Mouse (Mus musculus) MEL (cell line): ENCODE results near the gene Atp13a4.

Experiments used
- BHLHE40 ChIP-seq: IDR thresholded peaks from 2 replicates; pipeline ENCODE4 v1.6.1; 2012; ENCODE audit warnings: low read depth, mild to moderate bottlenecking, inconsistent platforms, low read length, improper control_type of control experiment, borderline replicate concordance
- CTCF ChIP-seq, 3 experiments: IDR thresholded peaks in 2 of 3; conservative IDR thresholded peaks in 1 of 3; 2 replicates each; pipeline ENCODE4 v1.5.1; 2011 to 2012; ENCODE audit warnings: low read length in 3 of 3, low read depth in 2 of 3, mild to moderate bottlenecking in 2 of 3, improper control_type of control experiment in 1 of 3, inconsistent platforms in 1 of 3, mixed read lengths in 1 of 3, moderate library complexity in 1 of 3; ENCODE audit not compliant: control insufficient read depth in 1 of 3, insufficient read depth in 1 of 3, poor library complexity in 1 of 3, severe bottlenecking in 1 of 3
- EP300 ChIP-seq, 2 experiments: IDR thresholded peaks; 2 replicates each; pipeline ENCODE4 v1.6.1; 2011; ENCODE audit warnings: improper control_type of control experiment in 2 of 2, low read length in 2 of 2, low read depth in 1 of 2, mild to moderate bottlenecking in 1 of 2
- JUND ChIP-seq: IDR thresholded peaks from 2 replicates; pipeline ENCODE4 v1.6.1; 2011; ENCODE audit warnings: low read depth, mild to moderate bottlenecking, improper control_type of control experiment, low read length
- KAT2A ChIP-seq: conservative IDR thresholded peaks from 2 replicates; pipeline ENCODE4 v1.6.1; 2012; ENCODE audit warnings: low read depth, low read length, improper control_type of control experiment, inconsistent platforms
- MAX ChIP-seq: IDR thresholded peaks from 2 replicates; pipeline ENCODE4 v1.6.1; 2011; ENCODE audit warnings: low read length, improper control_type of control experiment
- MXI1 ChIP-seq: IDR thresholded peaks from 2 replicates; pipeline ENCODE4 v1.6.1; 2011; ENCODE audit warnings: mild to moderate bottlenecking, low read depth, low read length, improper control_type of control experiment
- POLR2A ChIP-seq, 2 experiments: IDR thresholded peaks; 2 replicates each; pipeline ENCODE4 v1.6.1; 2011 to 2012; ENCODE audit warnings: low read length in 2 of 2, mild to moderate bottlenecking in 2 of 2, control low read depth in 1 of 2, improper control_type of control experiment in 1 of 2, low read depth in 1 of 2, moderate library complexity in 1 of 2; ENCODE audit not compliant: control insufficient read depth in 1 of 2, insufficient read depth in 1 of 2, poor library complexity in 1 of 2
- RAD21 ChIP-seq: IDR thresholded peaks from 2 replicates; pipeline ENCODE4 v1.6.1; 2011; ENCODE audit warnings: mild to moderate bottlenecking, low read depth, low read length, improper control_type of control experiment
- TAL1 ChIP-seq: IDR thresholded peaks from 2 replicates; pipeline ENCODE4 v1.6.1; 2012; ENCODE audit warnings: mild to moderate bottlenecking, inconsistent platforms, low read length, moderate library complexity, mixed read lengths
- USF2 ChIP-seq, 2 experiments: IDR thresholded peaks; 2 replicates each; pipeline ENCODE4 v1.6.1; 2011 to 2012; ENCODE audit warnings: improper control_type of control experiment in 2 of 2, low read length in 2 of 2, borderline replicate concordance in 1 of 2, inconsistent platforms in 1 of 2, low read depth in 1 of 2, mild to moderate bottlenecking in 1 of 2; ENCODE audit not compliant: insufficient read depth in 1 of 2

GRCm38 (mm10) chr16:29491031-29491430 lies 53.6 kb downstream of the Atp13a4 start:
- TF ChIP-seq CTCF (IDR thresholded peaks at IDR 0.05 in 2 of 3, conservative IDR thresholded peaks at IDR 0.05 in 1 of 3; ENCODE audit: control insufficient read depth in 1 of 3, insufficient read depth in 1 of 3, low read depth in 2 of 3, low read length in 3 of 3, poor library complexity in 1 of 3, severe bottlenecking in 1 of 3): no peak
- TF ChIP-seq USF2 (IDR thresholded peaks at IDR 0.05; ENCODE audit: borderline replicate concordance in 1 of 2, insufficient read depth in 1 of 2, low read depth in 1 of 2, low read length in 2 of 2): no peak
- no peak for TF ChIP-seq POLR2A (IDR thresholded peaks at IDR 0.05; ENCODE audit: control insufficient read depth in 1 of 2, insufficient read depth in 1 of 2, low read depth in 1 of 2, low read length in 2 of 2, poor library complexity in 1 of 2)
- TF ChIP-seq BHLHE40: no peak
- TF ChIP-seq EP300 (IDR thresholded peaks at IDR 0.05; ENCODE audit: low read depth in 1 of 2, low read length in 2 of 2): no peak
- TF ChIP-seq KAT2A: no peak
- TF ChIP-seq MAX: no peak
- TF ChIP-seq TAL1: no peak
- TF ChIP-seq MXI1: no peak
- no peak for TF ChIP-seq RAD21
- TF ChIP-seq JUND: no peak
